Mouse (Mus musculus): ENCODE results near the gene 4930438A08Rik. TPM values are rescaled to one million over a fixed set of nuclear protein-coding genes. Genes with fewer than 3 reads are reported as not detected.

The 4930438A08Rik gene
- total RNA-seq, 2 experiments from 2014 or later = not detected

DNA sequence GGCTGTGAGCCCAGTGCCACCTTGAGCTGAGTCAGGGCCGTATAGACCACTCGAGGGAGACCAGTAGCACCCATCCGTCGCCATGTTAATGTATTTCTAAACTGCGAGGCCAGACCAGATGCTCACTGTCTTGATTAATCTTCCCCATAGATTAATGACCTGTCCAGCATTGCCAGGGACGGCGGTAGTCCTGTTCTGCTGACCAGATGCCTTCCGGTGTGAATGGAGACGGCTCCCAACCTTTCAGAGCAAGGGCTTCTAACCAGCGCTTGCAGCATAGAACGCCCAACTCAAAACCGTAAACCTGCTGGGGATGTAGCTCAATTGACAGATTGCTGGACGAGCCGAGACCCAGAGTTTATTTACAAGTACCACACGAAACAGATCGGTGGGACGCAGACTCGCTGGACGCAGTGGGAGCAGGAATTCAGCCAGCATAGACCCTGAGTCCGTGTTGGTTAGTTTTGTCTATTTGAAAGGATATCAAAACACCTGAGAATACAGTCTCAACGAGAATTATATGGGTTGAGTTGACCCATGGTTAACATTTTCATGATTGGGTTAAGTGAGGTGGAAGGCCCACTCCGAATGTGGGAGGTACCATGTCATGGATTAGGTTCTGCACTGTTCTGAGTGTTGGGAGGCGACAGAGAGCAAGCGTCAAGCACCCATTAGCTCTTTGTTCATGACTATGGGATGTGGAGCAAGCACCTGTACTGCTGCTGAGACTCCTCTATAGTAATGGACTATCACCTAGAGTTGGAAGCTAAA, 49.2 kb downstream of the 4930438A08Rik start:
- DNase-seq (ENCODE audit: low spot score in 2 of 2) = no peak

DNA sequence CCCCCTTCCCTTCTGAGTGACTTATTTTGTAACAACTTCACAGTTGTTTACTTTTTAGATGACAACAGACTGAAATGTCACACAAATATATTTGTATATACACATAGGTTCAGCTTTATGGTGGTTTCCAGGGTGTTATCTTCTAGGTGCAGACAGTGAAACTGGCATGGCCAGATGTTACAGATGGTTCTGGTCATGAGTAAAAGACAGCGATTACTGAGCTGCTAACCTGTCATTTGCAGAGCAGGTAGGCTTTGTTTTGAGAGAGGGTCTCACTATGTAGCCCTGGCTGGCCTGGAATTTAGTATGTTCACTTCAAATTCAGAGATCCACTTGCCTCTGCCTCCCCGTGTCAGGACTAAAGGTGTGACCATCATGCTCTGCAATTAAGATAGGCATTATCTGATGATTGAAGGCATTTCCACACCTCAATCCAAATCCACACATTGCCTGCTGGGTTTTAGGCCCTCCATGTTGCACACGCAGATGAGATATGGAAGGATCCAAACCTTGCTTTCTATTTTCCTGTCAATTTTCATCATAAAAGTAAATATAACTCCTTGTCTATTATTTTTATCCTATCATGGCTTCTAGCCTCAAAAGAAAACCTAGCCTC, 50.1 kb downstream of the 4930438A08Rik start:
- no peak for DNase-seq (ENCODE audit: low spot score in 2 of 2)

DNA sequence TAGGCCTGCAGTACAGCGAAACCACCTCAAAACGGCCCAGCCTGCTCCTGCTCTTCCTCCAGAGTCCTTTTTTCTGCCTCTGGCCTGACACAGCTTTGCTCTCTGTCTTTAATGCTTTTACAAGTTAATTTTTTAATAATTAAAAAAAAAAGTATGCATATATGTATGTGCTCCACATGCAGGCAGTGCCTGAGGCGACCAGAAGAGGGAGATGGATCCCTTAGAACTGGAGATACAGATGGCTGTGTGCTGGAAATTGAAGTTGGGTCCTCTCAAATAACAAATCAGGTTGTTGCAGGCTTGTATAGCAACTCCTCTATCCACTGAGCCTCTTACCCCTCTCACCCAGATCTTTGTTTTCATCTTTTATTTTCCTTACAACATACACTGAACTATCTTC, 52.2 kb downstream of the 4930438A08Rik start:
- DNase-seq (ENCODE audit: low spot score in 2 of 2) = no peak

DNA sequence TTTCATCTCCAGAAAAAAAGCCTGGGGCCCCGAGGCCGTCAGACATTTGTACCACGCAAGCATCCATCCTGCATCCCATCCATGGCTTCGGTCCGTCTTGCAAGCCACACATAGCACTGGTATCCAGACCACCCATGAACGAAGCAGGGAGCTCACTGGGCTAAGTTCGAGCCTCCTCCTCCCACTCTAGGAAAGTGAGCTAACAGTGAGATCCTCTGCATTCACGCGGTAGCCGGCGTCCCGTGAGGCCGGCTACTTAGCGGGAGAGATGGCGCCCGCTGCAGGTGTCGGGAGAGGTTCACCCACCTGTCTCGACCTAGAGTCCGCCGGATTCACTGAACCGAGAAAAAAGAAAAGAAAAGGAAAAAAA, 55.3 kb downstream of the 4930438A08Rik start:
- no peak for DNase-seq (ENCODE audit: low spot score in 2 of 2)

DNA sequence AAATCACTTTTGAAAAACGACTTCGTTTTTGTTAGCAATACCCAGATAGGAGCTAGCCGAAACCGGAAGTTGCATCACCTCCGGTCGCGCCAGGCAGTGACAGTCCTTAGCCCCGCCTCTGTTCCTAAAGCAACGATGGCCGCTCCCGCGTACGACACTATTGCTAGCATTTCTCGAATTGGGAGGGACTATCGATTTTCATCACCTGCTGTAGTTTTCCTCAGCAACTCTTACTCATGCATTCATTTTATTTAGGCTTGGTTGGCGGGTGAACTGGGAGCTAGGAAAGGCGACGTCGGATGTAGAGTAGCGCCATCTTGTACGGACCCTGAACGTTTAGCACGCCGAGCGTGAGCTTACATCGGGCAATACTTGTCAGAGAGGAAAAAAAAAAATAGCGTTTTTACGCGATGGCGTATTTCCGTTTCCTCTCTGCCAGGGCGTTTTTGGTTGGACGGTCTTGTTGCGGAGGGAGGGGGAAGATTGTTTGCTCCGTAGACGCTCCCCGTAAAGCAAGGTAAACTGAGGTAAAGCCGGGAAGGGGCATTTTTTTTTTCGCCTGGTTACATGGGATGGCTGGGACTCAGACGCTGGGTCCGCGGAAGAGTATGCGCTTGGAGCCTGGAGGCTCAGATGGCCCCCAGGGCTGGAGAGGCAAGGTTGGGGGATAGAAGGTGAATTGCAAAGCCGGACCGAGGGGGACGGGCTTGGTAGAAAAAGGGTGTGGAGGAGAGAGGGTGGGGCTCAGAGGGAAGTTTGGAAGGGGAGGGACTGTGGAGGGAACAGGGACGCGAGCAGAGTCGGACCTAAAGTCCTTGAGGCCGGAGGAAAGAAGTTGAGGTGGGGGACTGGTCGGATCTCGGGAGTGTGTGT, 55.9 kb downstream of the 4930438A08Rik start, which contains the start of the genes Zfp672 and Sh3bp5l:
Zfp672 (minus strand) TSS at position 64 of the 873 bp plus-strand sequence.
Sh3bp5l (plus strand) TSS at position 449 of the 873 bp plus-strand sequence.
- peak; percentile 83 to 89 for DNase-seq (ENCODE audit: low spot score in 2 of 2)

DNA sequence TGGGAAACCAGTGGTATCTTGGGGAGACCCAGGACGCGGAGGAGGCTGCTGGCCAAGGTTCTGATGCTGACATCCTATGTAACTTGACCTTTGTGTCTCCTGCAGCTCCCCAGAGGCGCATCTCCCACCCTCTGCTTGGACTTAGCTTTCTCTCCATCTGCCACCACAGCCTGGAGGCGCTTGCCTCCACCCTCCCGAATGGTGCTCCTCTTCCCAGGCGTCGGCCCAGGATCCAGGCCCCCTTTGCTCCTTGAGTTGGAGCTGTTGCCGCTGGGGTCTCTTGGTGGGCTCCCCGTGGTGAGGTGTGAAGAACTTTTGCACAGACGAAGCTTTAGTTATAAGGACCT, 56.5 kb downstream of the 4930438A08Rik start:
- DNase-seq (ENCODE audit: low spot score in 2 of 2) = no peak

DNA sequence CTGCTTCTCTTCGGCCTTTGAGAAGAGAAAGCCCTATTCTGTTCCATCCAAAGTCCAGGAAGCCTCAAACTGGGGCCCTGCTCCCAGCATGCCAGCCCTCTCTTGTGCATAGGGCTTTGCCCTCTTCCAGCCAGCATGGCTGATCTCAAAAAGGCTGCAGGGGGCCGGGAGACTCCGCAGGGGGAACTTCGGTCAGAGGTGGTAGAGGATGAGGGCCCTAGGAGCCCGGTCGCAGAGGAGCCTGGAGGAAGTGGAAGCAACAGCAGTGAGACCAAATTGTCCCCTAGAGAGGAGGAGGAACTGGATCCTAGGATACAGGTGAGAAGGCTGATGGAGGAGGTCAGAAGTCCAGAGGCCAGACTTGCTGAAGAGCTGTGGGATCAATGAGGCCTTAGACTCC, 56.9 kb downstream of the 4930438A08Rik start:
- no peak for DNase-seq (ENCODE audit: low spot score in 2 of 2)

DNA sequence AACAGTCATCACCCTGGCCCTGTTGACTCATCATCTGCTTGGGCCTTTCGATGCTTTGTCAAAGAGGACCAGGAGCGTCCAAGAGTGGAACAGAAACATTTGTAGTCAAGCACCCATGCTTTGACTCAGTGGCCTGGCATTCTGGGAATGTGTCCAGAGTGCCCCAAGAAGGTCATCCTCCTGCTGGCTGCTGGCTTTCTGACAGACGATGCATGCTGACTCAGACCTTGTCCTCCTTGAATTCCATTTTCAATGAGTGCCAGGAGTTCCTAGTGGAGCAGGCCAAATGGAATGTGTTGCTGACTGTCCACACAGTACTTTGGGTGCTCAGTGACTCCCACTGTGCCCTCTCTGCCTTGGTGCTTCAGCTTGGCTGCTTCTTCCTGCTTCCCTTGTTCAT, 60.1 kb downstream of the 4930438A08Rik start:
- no peak for DNase-seq (ENCODE audit: low spot score in 2 of 2)

Other genes with a start within 250 kb of the 4930438A08Rik start
- not detected for gene Gm12248, start 181.7 kb upstream of the 4930438A08Rik start, total RNA-seq (2021)
- gene Cnot8, start 170.6 kb upstream of the 4930438A08Rik start, total RNA-seq (2021) = 10 to 100 TPM; 55.8 to 56.4 TPM
- gene Gemin5, start 106.3 kb upstream of the 4930438A08Rik start, total RNA-seq (2021) = 10 to 100 TPM; 18.9 to 19.0 TPM
- gene Mrpl22, start 103.1 kb upstream of the 4930438A08Rik start, total RNA-seq (2021) = 10 to 100 TPM; 36.0 to 39.6 TPM
- 1 to 10 TPM; 3.8 to 5.4 TPM for gene Igtp, start 75.2 kb upstream of the 4930438A08Rik start, total RNA-seq (2021)
- 1 to 10 TPM; 2.4 to 3.6 TPM for gene Irgm2, start 75.2 kb upstream of the 4930438A08Rik start, total RNA-seq (2021)
- gene Zfp692, start 32.3 kb downstream of the 4930438A08Rik start, total RNA-seq (2021) = 10 to 100 TPM; 25.4 to 28.9 TPM
- gene Zfp672, start 55.5 kb downstream of the 4930438A08Rik start, total RNA-seq (2021) = 10 to 100 TPM; 39.4 to 45.1 TPM
- 10 to 100 TPM; 50.1 to 53.7 TPM for gene Sh3bp5l, start 55.9 kb downstream of the 4930438A08Rik start, total RNA-seq (2021)
- gene Lypd8, start 104.2 kb downstream of the 4930438A08Rik start, total RNA-seq (2021) = not detected
- gene 1810065E05Rik, start 146.3 kb downstream of the 4930438A08Rik start, total RNA-seq (2021) = not detected
- gene Gm12253, start 157.8 kb downstream of the 4930438A08Rik start, total RNA-seq (2021) = not detected
- not detected for gene Lypd9, start 178.1 kb downstream of the 4930438A08Rik start, total RNA-seq (2021)
- gene Olfr30, start 187.5 kb downstream of the 4930438A08Rik start, total RNA-seq (2021) = not detected
- gene Olfr332, start 217.8 kb downstream of the 4930438A08Rik start, total RNA-seq (2021) = not detected
- not detected for gene Olfr331, start 227.8 kb downstream of the 4930438A08Rik start, total RNA-seq (2021)